Mouse (Mus musculus): ENCODE measurements around the gene Gpkow. TPM values are rescaled to one million over a fixed set of nuclear protein-coding genes. Genes with fewer than 3 reads are reported as not detected.

Gene Gpkow
- polyA plus RNA-seq (2015; fragmentation: Nextera tagmentation; extraction: Ambion mirVana): 18.0 and 18.5 TPM in 2 replicates

- Histone ChIP-seq H3K27ac (replicated peaks) (no peak within 1 kb of the TSS), H3K4me1 (replicated peaks; ENCODE audit: control insufficient read depth, insufficient read depth) (no peaks in the 10 kb centered on the region), H3K4me2 (replicated peaks; ENCODE audit: low read depth) (peak within 1 kb of the TSS; percentile 56), H3K4me3 (ENCODE audit: low read depth, low read length) (peak within 1 kb of the TSS; percentile 52), H3K9me3 (ENCODE audit: control insufficient read depth, low read length) (no peaks in the 10 kb centered on the region), H3K27me3 (ENCODE audit: control insufficient read depth, insufficient read depth, low read length) (no peaks in the 10 kb centered on the region), H3K9ac (ENCODE audit: low read length) (peak within 1 kb of the TSS; percentile 61), H3K36me3 (ENCODE audit: control insufficient read depth, insufficient read depth, low read length) (no peaks in the 10 kb centered on the region)
- ATAC-seq (ENCODE audit: low FRiP score, low TSS enrichment) (peak; percentile 95), DNase-seq (ENCODE audit: low spot score) (peak; percentile 83)
- 11% methylated on average over 33 of the region's 33 CpGs for WGBS
- TF ChIP-seq CTCF (IDR thresholded peaks at IDR 0.05; ENCODE audit: low read depth): no peak
- TF ChIP-seq EP300 (optimal IDR thresholded peaks at IDR 0.05): no peak
Measured at GRCm38 (mm10) chrX:7696954-7697381, at the start of gene Gpkow. Gpkow (plus strand) TSS chrX:7697131.

GRCm38 (mm10) chrX:7648671-7649304 is 48.1 kb upstream of the Gpkow start:
- WGBS: 14% methylated on average over 25 of the region's 25 CpGs
- no peaks in the 10 kb centered on the region for H3K9me3 ChIP-seq (ENCODE audit: control insufficient read depth, low read length)
- no peaks in the 10 kb centered on the region for H3K27me3 ChIP-seq (ENCODE audit: control insufficient read depth, insufficient read depth, low read length)
- DNase-seq (ENCODE audit: low spot score) (peak; percentile 82), ATAC-seq (ENCODE audit: low FRiP score, low TSS enrichment) (peak; percentile 97)
- peak overlapping the region; percentile 68 for H3K9ac ChIP-seq (ENCODE audit: low read length)
- H3K27ac ChIP-seq (replicated peaks): peak overlapping the region; percentile 81
- TF ChIP-seq EP300 (optimal IDR thresholded peaks at IDR 0.05): peak; percentile 69
- peak; percentile 57 for TF ChIP-seq CTCF (IDR thresholded peaks at IDR 0.05; ENCODE audit: low read depth)
- no peaks in the 10 kb centered on the region for H3K4me1 ChIP-seq (replicated peaks; ENCODE audit: control insufficient read depth, insufficient read depth)
- no peaks in the 10 kb centered on the region for H3K36me3 ChIP-seq (ENCODE audit: control insufficient read depth, insufficient read depth, low read length)
- H3K4me3 ChIP-seq (ENCODE audit: low read depth, low read length): peak overlapping the region; percentile 40
- H3K4me2 ChIP-seq (replicated peaks; ENCODE audit: low read depth): peak overlapping the region; percentile 63

GRCm38 (mm10) chrX:7657221-7657639 is 39.7 kb upstream of the Gpkow start, which contains the start of gene Prickle3:
Prickle3 (plus strand) TSS chrX:7657260.
- ATAC-seq (ENCODE audit: low FRiP score, low TSS enrichment) (peak; percentile 74), DNase-seq (ENCODE audit: low spot score) (peak; percentile 66)
- H3K27ac ChIP-seq (replicated peaks): peak within 1 kb of the TSS; percentile 83
- WGBS: 16% methylated on average over 19 of the region's 26 CpGs
- H3K4me2 ChIP-seq (replicated peaks; ENCODE audit: low read depth): peak within 1 kb of the TSS; percentile 54
- TF ChIP-seq EP300 (optimal IDR thresholded peaks at IDR 0.05): no peak
- TF ChIP-seq CTCF (IDR thresholded peaks at IDR 0.05; ENCODE audit: low read depth): no peak
- peak within 1 kb of the TSS; percentile 48 for H3K4me3 ChIP-seq (ENCODE audit: low read depth, low read length)
- peak within 1 kb of the TSS; percentile 70 for H3K9ac ChIP-seq (ENCODE audit: low read length)
- no peaks in the 10 kb centered on the region for H3K9me3 ChIP-seq (ENCODE audit: control insufficient read depth, low read length)
- H3K36me3 ChIP-seq (ENCODE audit: control insufficient read depth, insufficient read depth, low read length): no peaks in the 10 kb centered on the region
- H3K27me3 ChIP-seq (ENCODE audit: control insufficient read depth, insufficient read depth, low read length): no peaks in the 10 kb centered on the region
- H3K4me1 ChIP-seq (replicated peaks; ENCODE audit: control insufficient read depth, insufficient read depth): no peaks in the 10 kb centered on the region

- H3K9me3 ChIP-seq (ENCODE audit: control insufficient read depth, low read length): no peaks in the 10 kb centered on the region
- peak overlapping the region; percentile 83 for H3K27ac ChIP-seq (replicated peaks)
- H3K9ac ChIP-seq (ENCODE audit: low read length): 0 out of 2 replicates have a peak overlapping the region, but pooled peaks have one; percentile 14
- ATAC-seq (ENCODE audit: low FRiP score, low TSS enrichment) (peak; percentile 65), DNase-seq (ENCODE audit: low spot score) (peak; percentile 62)
- 15% methylated on average over 12 of the region's 15 CpGs for WGBS
- no peaks in the 10 kb centered on the region for H3K36me3 ChIP-seq (ENCODE audit: control insufficient read depth, insufficient read depth, low read length)
- H3K4me2 ChIP-seq (replicated peaks; ENCODE audit: low read depth): peak overlapping the region; percentile 54
- H3K4me1 ChIP-seq (replicated peaks; ENCODE audit: control insufficient read depth, insufficient read depth): no peaks in the 10 kb centered on the region
- H3K27me3 ChIP-seq (ENCODE audit: control insufficient read depth, insufficient read depth, low read length): no peaks in the 10 kb centered on the region
- H3K4me3 ChIP-seq (ENCODE audit: low read depth, low read length): peak overlapping the region; percentile 48
- TF ChIP-seq CTCF (IDR thresholded peaks at IDR 0.05; ENCODE audit: low read depth) (no peak), EP300 (optimal IDR thresholded peaks at IDR 0.05) (no peak)
Measured at GRCm38 (mm10) chrX:7658031-7658784, 38.7 kb upstream of the Gpkow start.

GRCm38 (mm10) chrX:7658785-7659589 is 37.9 kb upstream of the Gpkow start:
- H3K9ac ChIP-seq (ENCODE audit: low read length): no peak overlapping the region
- H3K27ac ChIP-seq (replicated peaks): peak overlapping the region; percentile 83
- no peaks in the 10 kb centered on the region for H3K27me3 ChIP-seq (ENCODE audit: control insufficient read depth, insufficient read depth, low read length)
- TF ChIP-seq CTCF (IDR thresholded peaks at IDR 0.05; ENCODE audit: low read depth) (no peak), EP300 (optimal IDR thresholded peaks at IDR 0.05) (no peak)
- no peaks in the 10 kb centered on the region for H3K36me3 ChIP-seq (ENCODE audit: control insufficient read depth, insufficient read depth, low read length)
- DNase-seq (ENCODE audit: low spot score) (peak; percentile 35), ATAC-seq (ENCODE audit: low FRiP score, low TSS enrichment) (peak; percentile 43)
- 44% methylated on average over 11 of the region's 11 CpGs for WGBS
- H3K4me1 ChIP-seq (replicated peaks; ENCODE audit: control insufficient read depth, insufficient read depth): no peaks in the 10 kb centered on the region
- H3K9me3 ChIP-seq (ENCODE audit: control insufficient read depth, low read length): no peaks in the 10 kb centered on the region
- H3K4me3 ChIP-seq (ENCODE audit: low read depth, low read length): peak overlapping the region; percentile 48
- peak overlapping the region; percentile 54 for H3K4me2 ChIP-seq (replicated peaks; ENCODE audit: low read depth)

Data from stomach, postnatal 0 days (tissue).